Mouse (Mus musculus): ENCODE results near the gene Hinfp.
A peak's percentile ranks its signal among the peaks of the same experiment; 100 is the strongest.

The Hinfp gene

GRCm38 (mm10) chr9:44305466-44306079 is at the start of gene Hinfp:
Hinfp (minus strand) TSS chr9:44305671.
- peak; percentile 99 for DNase-seq (ENCODE audit: low read depth, low spot score)
- peaks cover 8% of the 10 kb centered on the region for H3K36me3 ChIP-seq (ENCODE audit: control insufficient read depth, insufficient read depth, low read length, poor library complexity, severe bottlenecking)
- H3K27me3 ChIP-seq (ENCODE audit: control insufficient read depth, insufficient read depth, low read length, poor library complexity, severe bottlenecking) = no peaks in the 10 kb centered on the region

GRCm38 (mm10) chr9:44353142-44353541 is 47.7 kb upstream of the Hinfp start:
- Histone ChIP-seq H3K36me3 (ENCODE audit: control insufficient read depth, insufficient read depth, low read length, poor library complexity, severe bottlenecking) (peaks cover 40% of the 10 kb centered on the region), H3K27me3 (ENCODE audit: control insufficient read depth, insufficient read depth, low read length, poor library complexity, severe bottlenecking) (no peaks in the 10 kb centered on the region)
- no peak for DNase-seq (ENCODE audit: low read depth, low spot score)

GRCm38 (mm10) chr9:44352337-44352736 is 46.9 kb upstream of the Hinfp start:
- DNase-seq (ENCODE audit: low read depth, low spot score) = no peak
- Histone ChIP-seq H3K27me3 (ENCODE audit: control insufficient read depth, insufficient read depth, low read length, poor library complexity, severe bottlenecking) (no peaks in the 10 kb centered on the region), H3K36me3 (ENCODE audit: control insufficient read depth, insufficient read depth, low read length, poor library complexity, severe bottlenecking) (peaks cover 41% of the 10 kb centered on the region)

- Histone ChIP-seq H3K27me3 (ENCODE audit: control insufficient read depth, insufficient read depth, low read length, poor library complexity, severe bottlenecking) (no peaks in the 10 kb centered on the region), H3K36me3 (ENCODE audit: control insufficient read depth, insufficient read depth, low read length, poor library complexity, severe bottlenecking) (peaks cover 42% of the 10 kb centered on the region)
- DNase-seq (ENCODE audit: low read depth, low spot score) = no peak
These were observed 45.9 kb upstream of the Hinfp start for GRCm38 (mm10) chr9:44351396-44351795.

- no peak for DNase-seq (ENCODE audit: low read depth, low spot score)
- Histone ChIP-seq H3K36me3 (ENCODE audit: control insufficient read depth, insufficient read depth, low read length, poor library complexity, severe bottlenecking) (peaks cover 29% of the 10 kb centered on the region), H3K27me3 (ENCODE audit: control insufficient read depth, insufficient read depth, low read length, poor library complexity, severe bottlenecking) (no peaks in the 10 kb centered on the region)
These were observed 43.1 kb upstream of the Hinfp start for GRCm38 (mm10) chr9:44348546-44348945.

GRCm38 (mm10) chr9:44347621-44348020 is 42.1 kb upstream of the Hinfp start:
- Histone ChIP-seq H3K36me3 (ENCODE audit: control insufficient read depth, insufficient read depth, low read length, poor library complexity, severe bottlenecking) (peaks cover 22% of the 10 kb centered on the region), H3K27me3 (ENCODE audit: control insufficient read depth, insufficient read depth, low read length, poor library complexity, severe bottlenecking) (no peaks in the 10 kb centered on the region)
- DNase-seq (ENCODE audit: low read depth, low spot score) = no peak

- Histone ChIP-seq H3K36me3 (ENCODE audit: control insufficient read depth, insufficient read depth, low read length, poor library complexity, severe bottlenecking) (peaks cover 22% of the 10 kb centered on the region), H3K27me3 (ENCODE audit: control insufficient read depth, insufficient read depth, low read length, poor library complexity, severe bottlenecking) (no peaks in the 10 kb centered on the region)
- DNase-seq (ENCODE audit: low read depth, low spot score) = no peak
These were observed 41.7 kb upstream of the Hinfp start for GRCm38 (mm10) chr9:44347166-44347565.

- Histone ChIP-seq H3K36me3 (ENCODE audit: control insufficient read depth, insufficient read depth, low read length, poor library complexity, severe bottlenecking) (peaks cover 21% of the 10 kb centered on the region), H3K27me3 (ENCODE audit: control insufficient read depth, insufficient read depth, low read length, poor library complexity, severe bottlenecking) (no peaks in the 10 kb centered on the region)
- no peak for DNase-seq (ENCODE audit: low read depth, low spot score)
These were observed 40.3 kb upstream of the Hinfp start for GRCm38 (mm10) chr9:44345570-44346433.

- Histone ChIP-seq H3K27me3 (ENCODE audit: control insufficient read depth, insufficient read depth, low read length, poor library complexity, severe bottlenecking) (no peaks in the 10 kb centered on the region), H3K36me3 (ENCODE audit: control insufficient read depth, insufficient read depth, low read length, poor library complexity, severe bottlenecking) (peaks cover 16% of the 10 kb centered on the region)
- DNase-seq (ENCODE audit: low read depth, low spot score) = peak; percentile 89
These were observed 38.4 kb upstream of the Hinfp start, which contains the start of gene Hmbs for GRCm38 (mm10) chr9:44343781-44344421. Hmbs (minus strand) TSS chr9:44344228.

- no peaks in the 10 kb centered on the region for H3K27me3 ChIP-seq (ENCODE audit: control insufficient read depth, insufficient read depth, low read length, poor library complexity, severe bottlenecking)
- no peak for DNase-seq (ENCODE audit: low read depth, low spot score)
- peaks cover 11% of the 10 kb centered on the region for H3K36me3 ChIP-seq (ENCODE audit: control insufficient read depth, insufficient read depth, low read length, poor library complexity, severe bottlenecking)
These were observed 37.8 kb upstream of the Hinfp start for GRCm38 (mm10) chr9:44343290-44343689.

GRCm38 (mm10) chr9:44342605-44343004 is 37.1 kb upstream of the Hinfp start:
- peaks cover 7% of the 10 kb centered on the region for H3K36me3 ChIP-seq (ENCODE audit: control insufficient read depth, insufficient read depth, low read length, poor library complexity, severe bottlenecking)
- H3K27me3 ChIP-seq (ENCODE audit: control insufficient read depth, insufficient read depth, low read length, poor library complexity, severe bottlenecking) = no peaks in the 10 kb centered on the region
- DNase-seq (ENCODE audit: low read depth, low spot score) = no peak

GRCm38 (mm10) chr9:44342173-44342572 is 36.7 kb upstream of the Hinfp start:
- DNase-seq (ENCODE audit: low read depth, low spot score) = no peak
- Histone ChIP-seq H3K27me3 (ENCODE audit: control insufficient read depth, insufficient read depth, low read length, poor library complexity, severe bottlenecking) (no peaks in the 10 kb centered on the region), H3K36me3 (ENCODE audit: control insufficient read depth, insufficient read depth, low read length, poor library complexity, severe bottlenecking) (peaks cover 3% of the 10 kb centered on the region)

GRCm38 (mm10) chr9:44341487-44341886 is 36.0 kb upstream of the Hinfp start:
- Histone ChIP-seq H3K27me3 (ENCODE audit: control insufficient read depth, insufficient read depth, low read length, poor library complexity, severe bottlenecking) (no peaks in the 10 kb centered on the region), H3K36me3 (ENCODE audit: control insufficient read depth, insufficient read depth, low read length, poor library complexity, severe bottlenecking) (peaks cover under 1% of the 10 kb centered on the region; the same call in 1 of the 2 replicates)
- no peak for DNase-seq (ENCODE audit: low read depth, low spot score)

- Histone ChIP-seq H3K27me3 (ENCODE audit: control insufficient read depth, insufficient read depth, low read length, poor library complexity, severe bottlenecking) (no peaks in the 10 kb centered on the region), H3K36me3 (ENCODE audit: control insufficient read depth, insufficient read depth, low read length, poor library complexity, severe bottlenecking) (no peaks in the 10 kb centered on the region)
- DNase-seq (ENCODE audit: low read depth, low spot score) = no peak
These were observed 33.1 kb upstream of the Hinfp start for GRCm38 (mm10) chr9:44338574-44338973.
